Mouse (Mus musculus) limb, embryonic 15.5 days (tissue): ENCODE data around the gene Usp19. TPM values are rescaled to one million over a fixed set of nuclear protein-coding genes. Genes with fewer than 3 reads are reported as not detected.

ENCODE experiments used
- ATAC-seq: fragments of 200-750 bp; cut with Nextera tagmentation; 2 replicates; pipeline ENCODE4 v1.8.0; 2017; ENCODE audit warnings: low read depth, moderate TSS enrichment; ENCODE audit not compliant: insufficient number of reproducible peaks, low FRiP score, low TSS enrichment
- H3K27ac ChIP-seq: fragments of 300-500 bp; sonication (generic); 2 replicates; pipeline ENCODE4 v1.5.1; 2015; ENCODE audit warnings: moderate library complexity, mild to moderate bottlenecking, inconsistent platforms
- H3K27me3 ChIP-seq: fragments of 300-500 bp; sonication (generic); 2 replicates; pipeline ENCODE4 v1.6.1; 2015; ENCODE audit warnings: inconsistent platforms
- H3K36me3 ChIP-seq: fragments of 300-500 bp; sonication (generic); 2 replicates; pipeline ENCODE4 v1.6.1; 2015; ENCODE audit warnings: inconsistent platforms
- H3K4me1 ChIP-seq: fragments of 300-500 bp; sonication (generic); 2 replicates; pipeline ENCODE4 v1.6.1; 2015; ENCODE audit warnings: inconsistent platforms
- H3K4me2 ChIP-seq: fragments of 300-500 bp; sonication (generic); 2 replicates; pipeline ENCODE4 v1.6.1; 2015; ENCODE audit warnings: mild to moderate bottlenecking, inconsistent platforms
- H3K4me3 ChIP-seq: fragments of 300-500 bp; sonication (generic); 2 replicates; pipeline ENCODE4 v1.5.1; 2015; ENCODE audit warnings: mild to moderate bottlenecking, inconsistent platforms
- H3K9ac ChIP-seq: fragments of 300-500 bp; sonication (generic); 2 replicates; pipeline ENCODE4 v1.6.1; 2015; ENCODE audit warnings: inconsistent platforms
- H3K9me3 ChIP-seq: fragments of 300-500 bp; sonication (generic); 2 replicates; pipeline ENCODE4 v1.6.1; 2016; ENCODE audit warnings: inconsistent platforms
- WGBS: fragments of 180-500 bp; shearing (Covaris S2); methylation state at CpG from one replicate; pipeline ENCODE4 v1.1.7; 2015; 5-methylcytosine and 5-hydroxymethylcytosine counted together
- polyA plus RNA-seq: library from polyadenylated mRNA; unstranded; fragments of >200 nt; fragmentation: Nextera tagmentation; extraction: Ambion mirVana; gene quantifications from 2 replicates; pipeline ENCODE4 v1.2.1, GENCODE M21; 2015

Usp19 gene
- polyA plus RNA-seq, 1 experiment from 2014 or later: 61.4 TPM

- no peaks in the 10 kb centered on the region for H3K36me3 ChIP-seq
- ATAC-seq: no peak
- no peaks in the 10 kb centered on the region for H3K9me3 ChIP-seq
- WGBS: 74% methylated on average over 12 of the region's 12 CpGs
- H3K9ac ChIP-seq: no peak overlapping the region
- H3K4me3 ChIP-seq: no peak overlapping the region
- no peaks in the 10 kb centered on the region for H3K27me3 ChIP-seq
- H3K4me1 ChIP-seq: peaks cover 31% of the 10 kb centered on the region
- no peak overlapping the region for H3K27ac ChIP-seq
- H3K4me2 ChIP-seq: no peak overlapping the region
Measured at GRCm38 (mm10) chr9:108455747-108456571, 34.4 kb upstream of the Usp19 start.

DNA sequence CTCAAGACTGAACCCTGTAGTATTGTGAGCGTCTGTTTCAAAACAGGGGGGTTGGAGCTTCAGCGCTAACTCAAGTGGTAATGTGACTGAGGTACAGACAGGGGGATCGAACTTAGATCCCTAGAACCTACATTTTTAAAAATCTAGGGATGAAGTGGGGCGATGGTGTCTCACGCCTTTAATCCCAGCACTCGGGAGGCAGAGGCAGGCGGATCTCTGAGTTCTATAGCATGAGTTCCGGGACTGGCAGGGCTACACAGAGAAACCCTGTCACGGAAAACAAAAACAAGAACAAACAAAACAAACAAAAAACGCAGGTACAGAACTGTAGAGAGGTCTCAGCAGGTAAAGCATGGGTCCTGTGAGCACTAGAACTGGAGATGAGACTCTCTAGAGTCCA is 33.4 kb upstream of the Usp19 start:
- Histone ChIP-seq H3K27ac (no peak overlapping the region), H3K27me3 (no peaks in the 10 kb centered on the region), H3K9ac (no peak overlapping the region), H3K4me1 (peaks cover 31% of the 10 kb centered on the region), H3K36me3 (no peaks in the 10 kb centered on the region), H3K9me3 (no peaks in the 10 kb centered on the region), H3K4me3 (no peak overlapping the region), H3K4me2 (no peak overlapping the region)
- WGBS: 86% methylated on average over 10 of the region's 10 CpGs
- ATAC-seq: no peak

- no peak for ATAC-seq
- Histone ChIP-seq H3K36me3 (peaks cover 22% of the 10 kb centered on the region), H3K9me3 (no peaks in the 10 kb centered on the region), H3K27me3 (no peaks in the 10 kb centered on the region), H3K27ac (peak overlapping the region; percentile 92), H3K4me2 (peak overlapping the region; percentile 69), H3K4me1 (peaks cover 21% of the 10 kb centered on the region), H3K4me3 (peak overlapping the region; percentile 90), H3K9ac (no peak overlapping the region)
- WGBS: 72% methylated on average over 1 of the region's 1 CpGs
Measured at GRCm38 (mm10) chr9:108459939-108460318, 30.5 kb upstream of the Usp19 start.

- 1% methylated on average over 49 of the region's 52 CpGs for WGBS
- Histone ChIP-seq H3K27ac (peak within 1 kb of the TSS; percentile 92), H3K9me3 (no peaks in the 10 kb centered on the region), H3K27me3 (no peaks in the 10 kb centered on the region), H3K4me3 (peak within 1 kb of the TSS; percentile 90), H3K4me2 (peak within 1 kb of the TSS; percentile 69), H3K36me3 (peaks cover 29% of the 10 kb centered on the region), H3K9ac (peak within 1 kb of the TSS; percentile 76), H3K4me1 (peaks cover 21% of the 10 kb centered on the region)
- ATAC-seq: peak; percentile 66
Measured at GRCm38 (mm10) chr9:108460319-108461178, 29.9 kb upstream of the Usp19 start, which contains the start of gene Ccdc71. TSS of gene Ccdc71 (plus strand) at chr9:108460527.

DNA sequence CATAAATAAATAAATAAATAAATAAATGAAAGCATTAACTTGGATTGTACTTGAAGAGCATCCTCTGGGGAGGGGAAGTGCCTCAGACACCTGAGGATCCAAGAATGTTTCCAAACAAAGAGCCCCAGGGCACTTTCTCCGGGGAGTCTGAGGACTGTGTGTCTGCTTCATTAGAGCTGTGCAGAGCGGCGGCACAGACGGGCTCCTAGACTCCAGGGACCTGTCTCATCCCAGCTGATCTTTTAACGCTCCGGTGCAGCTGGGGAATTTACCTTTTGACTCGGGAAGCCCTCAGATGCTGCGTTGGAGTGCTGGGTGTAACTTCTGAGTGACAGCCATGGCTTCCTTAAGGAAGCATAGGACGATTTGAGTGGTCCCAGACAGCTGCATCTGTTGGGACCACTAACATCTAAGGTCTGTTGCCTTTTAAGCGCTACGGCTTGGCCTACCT is 29.2 kb upstream of the Usp19 start, which contains the start of gene Klhdc8b:
Gene Klhdc8b (minus strand): TSS at position 401 of the 451 bp plus-strand sequence.
- Histone ChIP-seq H3K4me1 (peaks cover 21% of the 10 kb centered on the region), H3K4me3 (peak within 1 kb of the TSS; percentile 90), H3K36me3 (peaks cover 35% of the 10 kb centered on the region), H3K9ac (peak within 1 kb of the TSS; percentile 76), H3K27me3 (no peaks in the 10 kb centered on the region), H3K9me3 (no peaks in the 10 kb centered on the region), H3K27ac (peak within 1 kb of the TSS; percentile 92), H3K4me2 (peak within 1 kb of the TSS; percentile 69)
- 19% methylated on average over 11 of the region's 11 CpGs for WGBS
- ATAC-seq: no peak

DNA sequence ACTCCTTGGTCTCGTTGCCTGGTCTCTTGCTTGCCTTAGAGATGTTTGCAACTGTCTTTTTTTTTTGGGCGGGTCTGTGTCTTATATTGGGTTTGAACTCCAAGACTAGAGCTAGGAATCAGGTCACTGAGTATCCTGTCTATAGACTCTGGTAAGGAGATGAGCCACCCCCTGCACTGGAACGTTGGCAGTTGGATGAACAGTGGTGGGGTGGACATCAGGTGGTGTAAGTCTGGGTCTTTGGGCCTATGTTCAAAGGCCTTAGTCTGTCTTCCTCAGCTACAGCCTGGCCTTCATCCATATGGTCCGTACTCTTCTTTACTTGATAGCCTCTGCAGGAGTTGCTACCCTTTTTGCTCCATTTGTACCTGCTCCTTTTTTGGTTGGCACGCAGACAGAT is 28.7 kb upstream of the Usp19 start:
- no peak for ATAC-seq
- Histone ChIP-seq H3K27me3 (no peaks in the 10 kb centered on the region), H3K27ac (0 out of 2 replicates have a peak overlapping the region, but pooled peaks have one; percentile 92), H3K4me1 (peaks cover 21% of the 10 kb centered on the region), H3K9ac (no peak overlapping the region), H3K4me3 (peak overlapping the region; percentile 90), H3K9me3 (no peaks in the 10 kb centered on the region), H3K4me2 (peak overlapping the region; percentile 69), H3K36me3 (peaks cover 38% of the 10 kb centered on the region)
- 84% methylated on average over 5 of the region's 5 CpGs for WGBS

DNA sequence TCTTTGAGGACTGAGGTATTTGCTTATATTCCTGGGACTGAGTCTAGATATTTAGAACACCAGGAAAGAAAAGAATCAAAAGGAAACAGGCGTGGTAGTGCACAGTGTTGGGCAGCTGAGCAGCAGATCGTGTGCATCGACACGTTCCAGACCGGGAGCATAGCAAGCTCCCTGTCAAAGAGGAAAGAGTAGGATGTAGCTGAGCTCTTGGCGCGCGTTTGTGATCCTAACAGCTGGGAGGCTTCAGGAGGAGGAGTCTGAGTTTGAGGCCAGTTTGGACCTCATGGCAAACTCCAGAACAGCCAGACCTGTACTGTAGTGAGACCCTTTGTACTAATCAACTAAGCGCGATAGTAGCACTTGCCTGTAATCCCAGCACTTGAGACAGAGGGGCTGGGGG is 28.2 kb upstream of the Usp19 start:
- Histone ChIP-seq H3K9ac (no peak overlapping the region), H3K27me3 (no peaks in the 10 kb centered on the region), H3K4me3 (0 out of 2 replicates have a peak overlapping the region, but pooled peaks have one; percentile 90), H3K4me2 (no peak overlapping the region), H3K27ac (no peak overlapping the region), H3K36me3 (peaks cover 43% of the 10 kb centered on the region), H3K4me1 (peaks cover 21% of the 10 kb centered on the region), H3K9me3 (no peaks in the 10 kb centered on the region)
- WGBS: 88% methylated on average over 10 of the region's 10 CpGs
- no peak for ATAC-seq

- no peak for ATAC-seq
- H3K9ac ChIP-seq: no peak overlapping the region
- peaks cover 21% of the 10 kb centered on the region for H3K4me1 ChIP-seq
- WGBS: 93% methylated on average over 9 of the region's 9 CpGs
- no peaks in the 10 kb centered on the region for H3K9me3 ChIP-seq
- no peak overlapping the region for H3K4me2 ChIP-seq
- no peak overlapping the region for H3K27ac ChIP-seq
- no peaks in the 10 kb centered on the region for H3K27me3 ChIP-seq
- no peak overlapping the region for H3K4me3 ChIP-seq
- H3K36me3 ChIP-seq: peaks cover 48% of the 10 kb centered on the region
Measured at GRCm38 (mm10) chr9:108463713-108464112, 26.7 kb upstream of the Usp19 start.

DNA sequence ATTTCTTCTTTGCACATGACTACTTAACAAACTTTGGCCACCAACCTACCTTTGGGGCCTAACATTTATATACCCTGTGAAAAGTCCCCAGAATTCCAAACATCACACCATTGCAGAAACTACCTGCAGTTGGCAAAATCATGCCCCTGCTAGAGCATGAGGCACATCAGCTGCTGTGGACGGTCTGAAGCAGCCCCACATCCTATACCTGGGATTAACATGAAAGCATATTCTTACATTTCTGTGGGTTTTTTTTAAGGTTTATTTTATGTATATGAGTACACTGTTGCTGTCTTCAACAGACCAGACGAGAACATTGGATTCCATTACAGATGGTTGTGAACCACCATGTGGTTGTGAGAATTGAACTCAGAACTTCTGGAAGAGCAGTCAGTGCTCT is 24.2 kb upstream of the Usp19 start:
- ATAC-seq: no peak
- Histone ChIP-seq H3K4me2 (no peak overlapping the region), H3K36me3 (peaks cover 48% of the 10 kb centered on the region), H3K27me3 (no peaks in the 10 kb centered on the region), H3K27ac (no peak overlapping the region), H3K4me1 (peaks cover 12% of the 10 kb centered on the region), H3K4me3 (no peak overlapping the region), H3K9me3 (no peaks in the 10 kb centered on the region), H3K9ac (no peak overlapping the region)
- WGBS: 83% methylated on average over 2 of the region's 2 CpGs

DNA sequence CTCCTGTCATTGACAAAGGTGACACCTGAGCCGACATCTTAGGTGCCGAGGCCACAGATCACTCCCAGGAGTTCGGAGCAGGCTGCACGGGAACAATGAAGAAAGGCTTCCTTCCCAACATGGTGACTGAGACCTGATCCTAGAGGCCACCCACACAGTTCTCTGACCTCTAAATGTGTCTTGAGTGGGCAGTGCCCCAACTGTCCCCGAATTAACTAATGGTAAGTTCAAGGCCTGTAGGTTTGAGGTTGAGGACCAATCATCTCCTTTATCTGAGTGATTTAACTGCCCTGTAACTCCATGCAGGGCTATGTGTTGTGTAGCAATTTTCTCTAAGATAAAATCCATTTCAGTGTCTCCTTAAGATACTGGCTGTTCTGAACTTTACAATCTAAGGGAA is 21.0 kb upstream of the Usp19 start:
- no peak overlapping the region for H3K27ac ChIP-seq
- H3K36me3 ChIP-seq: peaks cover 31% of the 10 kb centered on the region
- H3K9ac ChIP-seq: no peak overlapping the region
- WGBS: 71% methylated on average over 5 of the region's 5 CpGs
- H3K9me3 ChIP-seq: no peaks in the 10 kb centered on the region
- ATAC-seq: no peak
- no peak overlapping the region for H3K4me3 ChIP-seq
- H3K27me3 ChIP-seq: no peaks in the 10 kb centered on the region
- no peaks in the 10 kb centered on the region for H3K4me1 ChIP-seq
- H3K4me2 ChIP-seq: no peak overlapping the region

DNA sequence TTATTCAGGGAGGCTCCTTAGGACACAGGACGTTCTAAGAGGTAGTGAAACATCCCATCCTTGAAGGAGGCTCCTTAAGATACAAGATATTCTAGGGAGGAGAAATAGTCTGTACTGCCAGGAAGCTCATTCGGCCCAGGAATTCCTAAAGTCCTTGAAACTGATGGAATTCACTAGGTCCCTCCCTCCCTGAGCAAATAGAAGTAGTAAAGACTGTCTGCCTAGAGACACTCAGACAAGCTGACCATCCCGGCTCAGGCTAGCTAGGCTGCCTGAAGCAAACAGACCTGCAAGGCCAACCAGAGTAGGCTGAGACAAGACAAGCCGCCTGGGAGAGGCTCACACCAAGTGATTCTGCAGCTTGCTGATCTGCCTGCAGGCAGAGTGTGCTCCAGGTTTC is 20.6 kb upstream of the Usp19 start:
- WGBS: 70% methylated on average over 4 of the region's 4 CpGs
- no peak overlapping the region for H3K4me2 ChIP-seq
- no peaks in the 10 kb centered on the region for H3K4me1 ChIP-seq
- no peak overlapping the region for H3K4me3 ChIP-seq
- H3K9ac ChIP-seq: no peak overlapping the region
- peaks cover 27% of the 10 kb centered on the region for H3K36me3 ChIP-seq
- H3K27me3 ChIP-seq: no peaks in the 10 kb centered on the region
- H3K27ac ChIP-seq: no peak overlapping the region
- no peak for ATAC-seq
- no peaks in the 10 kb centered on the region for H3K9me3 ChIP-seq

DNA sequence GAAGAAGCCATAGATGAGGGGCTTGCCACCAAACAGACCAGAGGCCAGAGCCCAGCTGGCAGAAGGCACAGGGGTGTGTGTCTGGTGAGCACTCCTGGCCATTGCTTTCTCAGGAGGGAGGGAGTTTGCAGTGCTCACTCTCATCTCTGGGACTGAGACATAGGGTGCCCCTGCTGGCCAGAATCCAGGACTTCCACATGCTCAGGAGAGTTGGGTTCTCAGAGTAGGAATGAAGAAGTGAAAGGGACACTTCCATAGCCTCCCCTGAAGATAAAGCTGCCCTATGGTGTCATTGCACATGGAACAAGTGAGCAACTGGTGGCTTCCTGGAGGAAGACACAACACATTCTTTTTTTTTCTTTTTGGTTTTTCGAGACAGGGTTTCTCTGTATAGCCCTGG is 15.9 kb upstream of the Usp19 start:
- 55% methylated on average over 1 of the region's 1 CpGs for WGBS
- peaks cover 6% of the 10 kb centered on the region for H3K4me1 ChIP-seq
- H3K27ac ChIP-seq: no peak overlapping the region

More for the DNA sequence above, 15.9 kb upstream of the Usp19 start:
- Histone ChIP-seq H3K4me2 (no peak overlapping the region), H3K4me3 (no peak overlapping the region), H3K36me3 (no peaks in the 10 kb centered on the region), H3K9me3 (no peaks in the 10 kb centered on the region), H3K27me3 (no peaks in the 10 kb centered on the region), H3K9ac (no peak overlapping the region)
- no peak for ATAC-seq
